Mouse (Mus musculus) kidney, adult 2 months (tissue): ENCODE measurements around the gene Dnlz. TPM values are rescaled to one million over a fixed set of nuclear protein-coding genes. Genes with fewer than 3 reads are reported as not detected.

Experiments used
- DNase-seq: peaks from one replicate; pipeline ENCODE4 v3.0.0; 2021
- H3K27ac ChIP-seq: fragments of 200-500 bp; 2 replicates; pipeline ENCODE4 v1.5.1; 2012; ENCODE audit warnings: low read depth, low read length, control low read depth, inconsistent platforms; ENCODE audit not compliant: insufficient read depth
- H3K27me3 ChIP-seq: fragments of 200-500 bp; replicated peaks from 2 replicates; pipeline ENCODE4 v1.6.1; 2012; ENCODE audit warnings: mild to moderate bottlenecking, moderate library complexity, low read length, inconsistent platforms; ENCODE audit not compliant: control insufficient read depth, insufficient read depth
- H3K36me3 ChIP-seq: fragments of 200-500 bp; 2 replicates; pipeline ENCODE4 v1.6.1; 2012; ENCODE audit warnings: mild to moderate bottlenecking, moderate library complexity, low read length, inconsistent platforms; ENCODE audit not compliant: control insufficient read depth, insufficient read depth
- H3K4me1 ChIP-seq: fragments of 200-500 bp; 2 replicates; pipeline ENCODE4 v1.6.1; 2011; ENCODE audit warnings: low read length; ENCODE audit not compliant: control insufficient read depth, insufficient read depth
- H3K4me3 ChIP-seq: fragments of 200-500 bp; 2 replicates; pipeline ENCODE4 v1.5.1; 2011; ENCODE audit warnings: mild to moderate bottlenecking, low read depth, low read length, control low read depth; ENCODE audit not compliant: insufficient read depth
- CTCF ChIP-seq: fragments of 200-500 bp; conservative IDR thresholded peaks from 2 replicates; pipeline ENCODE4 v1.5.1; 2011; ENCODE audit warnings: low read depth, mild to moderate bottlenecking, control low read depth, low read length, moderate library complexity, mixed read lengths; ENCODE audit not compliant: insufficient read depth, insufficient read length
- POLR2A ChIP-seq: fragments of 200-500 bp; IDR thresholded peaks from one replicate; pipeline ENCODE4 v1.6.1; 2011; ENCODE audit warnings: low read depth, low read length, control low read depth
- WGBS: fragments of 180-500 bp; shearing (Covaris S2); methylation state at CpG from one replicate; pipeline ENCODE4 v1.1.7; 2018; 5-methylcytosine and 5-hydroxymethylcytosine counted together
- polyA plus RNA-seq: library from polyadenylated mRNA; depleted of rRNA; stranded (reverse); fragments of >200 nt; gene quantifications from 2 replicates; pipeline ENCODE4 v1.2.3, GENCODE M21; 2012

The Dnlz gene
- polyA plus RNA-seq, 1 experiment = 28.8 TPM

- Histone ChIP-seq H3K27me3 (no peaks in the 10 kb centered on the region), H3K27ac (no peak overlapping the region), H3K4me1 (peaks cover 8% of the 10 kb centered on the region; the same call in 1 of the 2 replicates), H3K4me3 (no peak overlapping the region), H3K36me3 (no peaks in the 10 kb centered on the region)
- WGBS = 76% methylated on average over 7 of the region's 7 CpGs
- no peak for TF ChIP-seq CTCF
- no peak for TF ChIP-seq POLR2A
- DNase-seq = no peak
Observed at GRCm38 (mm10) chr2:26356678-26357077, 4.8 kb upstream of the Dnlz start.

DNA sequence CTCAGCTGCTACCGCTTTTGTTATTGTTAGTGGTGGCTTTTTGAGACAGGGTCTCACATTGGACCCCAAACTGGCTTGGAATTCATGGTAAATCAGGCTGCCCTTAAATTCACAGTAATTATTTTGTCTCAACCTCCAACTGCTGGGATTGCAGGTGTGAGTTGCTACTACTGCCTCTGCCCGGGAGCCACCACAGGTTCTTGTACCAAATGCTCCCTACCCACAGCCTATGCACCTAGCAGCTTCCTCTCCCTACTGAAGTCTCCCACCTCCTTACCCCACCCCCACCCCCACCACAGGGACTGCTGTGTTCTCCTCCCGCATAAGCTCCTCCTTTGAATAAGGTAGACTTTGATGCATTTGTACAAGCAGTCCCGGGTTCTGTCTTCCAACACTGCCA, 4.3 kb upstream of the Dnlz start:
- peaks cover 10% of the 10 kb centered on the region; the same call in 1 of the 2 replicates for H3K4me1 ChIP-seq
- no peak overlapping the region for H3K27ac ChIP-seq
- WGBS = 91% methylated on average over 4 of the region's 4 CpGs
- TF ChIP-seq POLR2A (no peak), CTCF (no peak)
- no peaks in the 10 kb centered on the region for H3K36me3 ChIP-seq
- DNase-seq = no peak
- H3K4me3 ChIP-seq = no peak overlapping the region
- no peaks in the 10 kb centered on the region for H3K27me3 ChIP-seq

GRCm38 (mm10) chr2:26354401-26354800, 2.5 kb upstream of the Dnlz start:
- Histone ChIP-seq H3K36me3 (no peaks in the 10 kb centered on the region), H3K27me3 (no peaks in the 10 kb centered on the region), H3K27ac (no peak overlapping the region), H3K4me1 (peaks cover 16% of the 10 kb centered on the region; the same call in 1 of the 2 replicates), H3K4me3 (no peak overlapping the region)
- DNase-seq = no peak
- 96% methylated on average over 4 of the region's 4 CpGs for WGBS
- TF ChIP-seq POLR2A (no peak), CTCF (no peak)

- no peaks in the 10 kb centered on the region for H3K36me3 ChIP-seq
- no peak overlapping the region for H3K27ac ChIP-seq
- peak overlapping the region; percentile 46; the same call in 1 of the 2 replicates for H3K4me3 ChIP-seq
- no peak for DNase-seq
- peaks cover 16% of the 10 kb centered on the region; the same call in 1 of the 2 replicates for H3K4me1 ChIP-seq
- TF ChIP-seq POLR2A = no peak
- H3K27me3 ChIP-seq = no peaks in the 10 kb centered on the region
- whole genome bisulfite sequencing = 92% methylated on average over 11 of the region's 11 CpGs
Observed at GRCm38 (mm10) chr2:26353066-26353980, 1.4 kb upstream of the Dnlz start.

- 3% methylated on average over 36 of the region's 36 CpGs for WGBS
- Histone ChIP-seq H3K4me3 (peak overlapping the region; percentile 46), H3K36me3 (no peaks in the 10 kb centered on the region), H3K27ac (no peak overlapping the region), H3K27me3 (no peaks in the 10 kb centered on the region), H3K4me1 (peaks cover 12% of the 10 kb centered on the region; the same call in 1 of the 2 replicates)
- TF ChIP-seq POLR2A = no peak
- TF ChIP-seq CTCF = no peak
- DNase-seq = no peak
Observed at GRCm38 (mm10) chr2:26352291-26352910, 491 bp upstream of the Dnlz start.

- H3K27ac ChIP-seq = peak overlapping the region; percentile 39; the same call in 1 of the 2 replicates
- TF ChIP-seq CTCF (no peak), POLR2A (no peak)
- H3K27me3 ChIP-seq = no peaks in the 10 kb centered on the region
- H3K36me3 ChIP-seq = no peaks in the 10 kb centered on the region
- H3K4me3 ChIP-seq = no peak overlapping the region
- peak; percentile 63 for DNase-seq
- WGBS = 52% methylated on average over 6 of the region's 6 CpGs
- H3K4me1 ChIP-seq = peaks cover 12% of the 10 kb centered on the region; the same call in 1 of the 2 replicates
Observed at GRCm38 (mm10) chr2:26348241-26348640, 3.7 kb downstream of the Dnlz start.
